In the genomic region with DNA sequence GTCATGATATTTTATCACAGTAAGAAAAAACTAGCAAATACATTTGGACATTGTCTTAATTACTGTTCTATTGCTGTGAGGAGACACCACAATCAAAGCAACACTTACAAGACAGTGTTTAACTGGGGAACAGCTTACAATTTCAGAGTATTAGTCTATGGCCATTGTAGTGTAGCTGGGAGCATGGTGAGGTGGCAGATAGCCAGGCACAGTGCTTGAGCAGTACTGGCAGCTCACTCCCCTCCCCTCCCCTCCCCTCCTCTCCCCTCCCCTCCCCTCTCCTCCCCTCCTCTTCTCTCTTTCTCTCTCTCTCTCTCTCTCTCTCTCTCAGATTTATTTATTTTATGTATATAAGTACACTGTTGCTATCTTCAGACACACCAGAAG, we compare ENCODE assay signal across 24 mouse cellular contexts.
"Had no signal": no experiment of that assay in that cellular context is flagged by ENCODE, and none has a peak within 500 bp of the region (broad histone marks: within the 10 kb centered on the region; RNA-seq: fewer than 3 reads in every experiment).

No protein-coding gene starts in this region.

- H3K9ac ChIP-seq: heart, embryonic 13.5 days; heart, embryonic 15.5 days; hindbrain, embryonic 13.5 days; hindbrain, embryonic 15.5 days; kidney, embryonic 15.5 days; limb, embryonic 13.5 days; limb, embryonic 15.5 days had no signal

- H3K27ac ChIP-seq: heart, adult 2 months; heart, embryonic 15.5 days; hindbrain, embryonic 13.5 days; hindbrain, embryonic 15.5 days; hindbrain, postnatal 0 days; kidney, embryonic 15.5 days; kidney, postnatal 0 days; limb, embryonic 13.5 days; limb, embryonic 15.5 days had no signal

- H3K4me3 ChIP-seq: heart, adult 2 months; heart, embryonic 13.5 days; heart, embryonic 15.5 days; hindbrain, embryonic 13.5 days; hindbrain, embryonic 15.5 days; kidney, embryonic 15.5 days; limb, embryonic 13.5 days; limb, embryonic 15.5 days had no signal

- H3K36me3 ChIP-seq: heart, embryonic 13.5 days; heart, embryonic 15.5 days; hindbrain, embryonic 13.5 days; hindbrain, embryonic 15.5 days; kidney, embryonic 15.5 days; limb, embryonic 13.5 days; limb, embryonic 15.5 days had no signal

- H3K9me3 ChIP-seq: heart, embryonic 15.5 days; hindbrain, embryonic 13.5 days; hindbrain, embryonic 15.5 days; kidney, embryonic 15.5 days; limb, embryonic 13.5 days; limb, embryonic 15.5 days had no signal

- ATAC-seq: hindbrain, postnatal 0 days; intestine, embryonic 16.5 days had no signal

- H3K4me2 ChIP-seq: heart, embryonic 11.5 days; heart, embryonic 13.5 days; heart, embryonic 15.5 days; hindbrain, embryonic 13.5 days; hindbrain, embryonic 15.5 days; kidney, embryonic 15.5 days; limb, embryonic 13.5 days; limb, embryonic 15.5 days had no signal

- H3K27me3 ChIP-seq: heart, embryonic 13.5 days; heart, embryonic 15.5 days; hindbrain, embryonic 13.5 days; hindbrain, embryonic 15.5 days; kidney, embryonic 15.5 days; limb, embryonic 13.5 days; limb, embryonic 15.5 days had no signal

- H3K4me1 ChIP-seq: hindbrain, embryonic 13.5 days; hindbrain, embryonic 15.5 days; kidney, embryonic 15.5 days; limb, embryonic 13.5 days had no signal

- DNase-seq: gastrocnemius, postnatal 14 days; gastrocnemius, postnatal 36 days; heart, adult 11 months; heart, adult 2 months; heart, postnatal 14 days; heart, postnatal 36 days; kidney, adult 11 months; kidney, adult 2 months; kidney, adult 9 months; kidney, postnatal 14 days; kidney, postnatal 36 days; layer of hippocampus, adult 9-11 months; layer of hippocampus, postnatal 36 days had no signal
